Mouse (Mus musculus): ENCODE measurements at regions not wholly inside any gene's neighbourhood (a gene's known extent, or its start where the extent isn't known, plus 50 kb on each side); places are given as distances from the start of the nearest gene placed in this dataset.

- H3K4me1 ChIP-seq (ENCODE audit: control insufficient read depth, insufficient read depth, insufficient read length, low read length), result peaks cover 11% of the 10 kb centered on the region; the same call in 1 of the 2 replicates
- WGBS, result 83% methylated on average over 3 of the region's 3 CpGs
These were observed 179.2 kb upstream of the Gm5148 start for GRCm38 (mm10) chr3:37903482-37903881.

GRCm38 (mm10) chr3:37903021-37903420 is 178.7 kb upstream of the Gm5148 start:
- 87% methylated on average over 4 of the region's 4 CpGs for WGBS
- H3K27ac ChIP-seq (ENCODE audit: insufficient read depth, low read depth, low read length), result no peak overlapping the region
- no peaks in the 10 kb centered on the region for H3K36me3 ChIP-seq (ENCODE audit: control insufficient read depth, insufficient read depth, low read length)
- H3K4me3 ChIP-seq (ENCODE audit: low read depth, low read length), result no peak overlapping the region
- peaks cover 8% of the 10 kb centered on the region; the same call in 1 of the 2 replicates for H3K4me1 ChIP-seq (ENCODE audit: control insufficient read depth, insufficient read depth, insufficient read length, low read length)
- no peaks in the 10 kb centered on the region for H3K27me3 ChIP-seq (ENCODE audit: control insufficient read depth, insufficient read depth, low read length)
- TF ChIP-seq POLR2A (IDR thresholded peaks at IDR 0.05; ENCODE audit: low read depth, low read length) (no peak), CTCF (IDR thresholded peaks at IDR 0.05; ENCODE audit: extremely low read depth, insufficient read length, insufficient replicate concordance, low read depth, low read length) (no peak)

More at GRCm38 (mm10) chr3:37903482-37903881, 179.2 kb upstream of the Gm5148 start:
- H3K27me3 ChIP-seq (ENCODE audit: control insufficient read depth, insufficient read depth, low read length), result no peaks in the 10 kb centered on the region
- TF ChIP-seq CTCF (IDR thresholded peaks at IDR 0.05; ENCODE audit: extremely low read depth, insufficient read length, insufficient replicate concordance, low read depth, low read length) (no peak), POLR2A (IDR thresholded peaks at IDR 0.05; ENCODE audit: low read depth, low read length) (no peak)
- no peak overlapping the region for H3K4me3 ChIP-seq (ENCODE audit: low read depth, low read length)
- H3K36me3 ChIP-seq (ENCODE audit: control insufficient read depth, insufficient read depth, low read length), result no peaks in the 10 kb centered on the region
- no peak overlapping the region for H3K27ac ChIP-seq (ENCODE audit: insufficient read depth, low read depth, low read length)

- TF ChIP-seq POLR2A (IDR thresholded peaks at IDR 0.05; ENCODE audit: low read depth, low read length) (no peak), CTCF (IDR thresholded peaks at IDR 0.05; ENCODE audit: extremely low read depth, insufficient read length, insufficient replicate concordance, low read depth, low read length) (no peak)
- Histone ChIP-seq H3K27ac (ENCODE audit: insufficient read depth, low read depth, low read length) (no peak overlapping the region), H3K27me3 (ENCODE audit: control insufficient read depth, insufficient read depth, low read length) (peaks cover 2% of the 10 kb centered on the region; the same call in 1 of the 2 replicates), H3K4me3 (ENCODE audit: low read depth, low read length) (no peak overlapping the region), H3K36me3 (ENCODE audit: control insufficient read depth, insufficient read depth, low read length) (no peaks in the 10 kb centered on the region), H3K4me1 (ENCODE audit: control insufficient read depth, insufficient read depth, insufficient read length, low read length) (no peaks in the 10 kb centered on the region)
- WGBS, result 64% methylated on average over 3 of the region's 3 CpGs
These were observed 173.1 kb upstream of the Gm5148 start for GRCm38 (mm10) chr3:37897392-37897791.

GRCm38 (mm10) chr3:37896821-37897311 is 172.6 kb upstream of the Gm5148 start:
- Histone ChIP-seq H3K4me1 (ENCODE audit: control insufficient read depth, insufficient read depth, insufficient read length, low read length) (no peaks in the 10 kb centered on the region), H3K27ac (ENCODE audit: insufficient read depth, low read depth, low read length) (peak overlapping the region; percentile 59), H3K4me3 (ENCODE audit: low read depth, low read length) (no peak overlapping the region), H3K27me3 (ENCODE audit: control insufficient read depth, insufficient read depth, low read length) (peaks cover 2% of the 10 kb centered on the region; the same call in 1 of the 2 replicates), H3K36me3 (ENCODE audit: control insufficient read depth, insufficient read depth, low read length) (no peaks in the 10 kb centered on the region)
- TF ChIP-seq POLR2A (IDR thresholded peaks at IDR 0.05; ENCODE audit: low read depth, low read length), result no peak
- TF ChIP-seq CTCF (IDR thresholded peaks at IDR 0.05; ENCODE audit: extremely low read depth, insufficient read length, insufficient replicate concordance, low read depth, low read length), result no peak
- WGBS, result 34% methylated on average over 17 of the region's 17 CpGs

GRCm38 (mm10) chr3:37894599-37894998 is 170.3 kb upstream of the Gm5148 start:
- TF ChIP-seq CTCF (IDR thresholded peaks at IDR 0.05; ENCODE audit: extremely low read depth, insufficient read length, insufficient replicate concordance, low read depth, low read length) (no peak), POLR2A (IDR thresholded peaks at IDR 0.05; ENCODE audit: low read depth, low read length) (no peak)
- no peaks in the 10 kb centered on the region for H3K36me3 ChIP-seq (ENCODE audit: control insufficient read depth, insufficient read depth, low read length)
- 65% methylated on average over 2 of the region's 2 CpGs for WGBS
- no peak overlapping the region for H3K4me3 ChIP-seq (ENCODE audit: low read depth, low read length)
- H3K27ac ChIP-seq (ENCODE audit: insufficient read depth, low read depth, low read length), result no peak overlapping the region
- peaks cover 2% of the 10 kb centered on the region; the same call in 1 of the 2 replicates for H3K27me3 ChIP-seq (ENCODE audit: control insufficient read depth, insufficient read depth, low read length)
- no peaks in the 10 kb centered on the region for H3K4me1 ChIP-seq (ENCODE audit: control insufficient read depth, insufficient read depth, insufficient read length, low read length)

GRCm38 (mm10) chr3:37890202-37890601 is 165.9 kb upstream of the Gm5148 start:
- WGBS, result 62% methylated on average over 1 of the region's 1 CpGs
- no peak for TF ChIP-seq CTCF (IDR thresholded peaks at IDR 0.05; ENCODE audit: extremely low read depth, insufficient read length, insufficient replicate concordance, low read depth, low read length)
- TF ChIP-seq POLR2A (IDR thresholded peaks at IDR 0.05; ENCODE audit: low read depth, low read length), result no peak

GRCm38 (mm10) chr3:37888455-37888854 is 164.2 kb upstream of the Gm5148 start:
- Histone ChIP-seq H3K36me3 (ENCODE audit: control insufficient read depth, insufficient read depth, low read length) (no peaks in the 10 kb centered on the region), H3K4me1 (ENCODE audit: control insufficient read depth, insufficient read depth, insufficient read length, low read length) (0 out of 2 replicates have a peak, but pooled peaks cover 3% of the 10 kb centered on the region), H3K27me3 (ENCODE audit: control insufficient read depth, insufficient read depth, low read length) (no peaks in the 10 kb centered on the region), H3K27ac (ENCODE audit: insufficient read depth, low read depth, low read length) (no peak overlapping the region), H3K4me3 (ENCODE audit: low read depth, low read length) (no peak overlapping the region)
- WGBS, result 14% methylated on average over 6 of the region's 6 CpGs
- no peak for TF ChIP-seq POLR2A (IDR thresholded peaks at IDR 0.05; ENCODE audit: low read depth, low read length)

More at GRCm38 (mm10) chr3:37890202-37890601, 165.9 kb upstream of the Gm5148 start:
- Histone ChIP-seq H3K27me3 (ENCODE audit: control insufficient read depth, insufficient read depth, low read length) (no peaks in the 10 kb centered on the region), H3K27ac (ENCODE audit: insufficient read depth, low read depth, low read length) (no peak overlapping the region), H3K4me1 (ENCODE audit: control insufficient read depth, insufficient read depth, insufficient read length, low read length) (0 out of 2 replicates have a peak, but pooled peaks cover 3% of the 10 kb centered on the region), H3K36me3 (ENCODE audit: control insufficient read depth, insufficient read depth, low read length) (no peaks in the 10 kb centered on the region), H3K4me3 (ENCODE audit: low read depth, low read length) (no peak overlapping the region)
